Mouse (Mus musculus): Measurements from ENCODE around the gene Tab1. TPM values are rescaled to one million over a fixed set of nuclear protein-coding genes. Genes with fewer than 3 reads are reported as not detected.
"Not testable (repeated sequence)": the region's sequence is repeated elsewhere in the genome, so short reads cannot be mapped to it uniquely, and the experiment has no call there.

The Tab1 gene
- total RNA-seq, 2 experiments from 2014 or later, result 27.8 to 32.4 TPM

GRCm38 (mm10) chr15:80101503-80101902, 31.4 kb upstream of the Tab1 start:
- intact Hi-C loops (cut with DNase I), result no loop called here
- no peak for DNase-seq

GRCm38 (mm10) chr15:80102495-80102894, 30.4 kb upstream of the Tab1 start:
- DNase-seq, result no peak
- intact Hi-C loops (cut with DNase I), result no loop called here

- intact Hi-C loops (cut with DNase I), result no loop called here
- DNase-seq, result no peak
These were observed 27.2 kb upstream of the Tab1 start for GRCm38 (mm10) chr15:80105490-80106410.

- intact Hi-C loops (cut with DNase I), result no loop called here
- DNase-seq, result no peak
These were observed 25.8 kb upstream of the Tab1 start for GRCm38 (mm10) chr15:80107143-80107542.

GRCm38 (mm10) chr15:80107575-80107974, 25.4 kb upstream of the Tab1 start:
- no peak for DNase-seq
- intact Hi-C loops (cut with DNase I), result no loop called here

- intact Hi-C loops (cut with DNase I), result no loop called here
- DNase-seq, result no peak
These were observed 21.5 kb upstream of the Tab1 start for GRCm38 (mm10) chr15:80111436-80111835.

GRCm38 (mm10) chr15:80112499-80112898, 20.4 kb upstream of the Tab1 start:
- DNase-seq, result no peak
- intact Hi-C loops (cut with DNase I), result no loop called here

GRCm38 (mm10) chr15:80114414-80114813, 18.5 kb upstream of the Tab1 start:
- no peak for DNase-seq
- intact Hi-C loops (cut with DNase I), result no loop called here

- no peak for DNase-seq
- intact Hi-C loops (cut with DNase I), result no loop called here
These were observed 17.7 kb upstream of the Tab1 start for GRCm38 (mm10) chr15:80115256-80115655.

- no peak for DNase-seq
- intact Hi-C loops (cut with DNase I), result no loop called here
These were observed 16.8 kb upstream of the Tab1 start for GRCm38 (mm10) chr15:80115866-80116794.

- DNase-seq, result no peak
- intact Hi-C loops (cut with DNase I), result no loop called here
These were observed 15.8 kb upstream of the Tab1 start for GRCm38 (mm10) chr15:80117154-80117553.

- intact Hi-C loops (cut with DNase I), result no loop called here
- DNase-seq, result no peak
These were observed 13.9 kb upstream of the Tab1 start for GRCm38 (mm10) chr15:80119076-80119475.

- no peak for DNase-seq
These were observed 11.1 kb upstream of the Tab1 start for GRCm38 (mm10) chr15:80121721-80122325.

GRCm38 (mm10) chr15:80122431-80122830, 10.5 kb upstream of the Tab1 start:
- intact Hi-C loops (cut with DNase I), result not testable (repeated sequence)

More at GRCm38 (mm10) chr15:80121721-80122325, 11.1 kb upstream of the Tab1 start:
- intact Hi-C loops (cut with DNase I), result no loop called here

GRCm38 (mm10) chr15:80124651-80125050, 8.3 kb upstream of the Tab1 start:
- intact Hi-C loops (cut with DNase I), result no loop called here
- DNase-seq, result no peak

More at GRCm38 (mm10) chr15:80122431-80122830, 10.5 kb upstream of the Tab1 start:
- not testable (repeated sequence) for DNase-seq

- no peak for DNase-seq
- intact Hi-C loops (cut with DNase I), result no loop called here
These were observed 5.7 kb upstream of the Tab1 start for GRCm38 (mm10) chr15:80127191-80127590.

GRCm38 (mm10) chr15:80129982-80130381, 2.9 kb upstream of the Tab1 start:
- intact Hi-C loops (cut with DNase I), result loop anchor here (5.0 kb wide), 2 partner anchors 38 to 97 kb away; partner anchors contain the start of genes Rpl3 and Syngr1
- no peak for DNase-seq

GRCm38 (mm10) chr15:80130689-80131088, 2.2 kb upstream of the Tab1 start:
- no peak for DNase-seq
- intact Hi-C loops (cut with DNase I), result loop anchor here (5.0 kb wide), 2 partner anchors 38 to 97 kb away; partner anchors contain the start of genes Rpl3 and Syngr1

- no peak for DNase-seq
- intact Hi-C loops (cut with DNase I), result loop anchor here (5.0 kb wide), 2 partner anchors 39 to 96 kb away; partner anchors contain the start of genes Rpl3 and Syngr1
These were observed 1.5 kb upstream of the Tab1 start for GRCm38 (mm10) chr15:80131421-80131820.

- no peak for DNase-seq
- intact Hi-C loops (cut with DNase I), result loop anchor here (5.0 kb wide), 2 partner anchors 40 to 95 kb away; partner anchors contain the start of genes Rpl3 and Syngr1
These were observed 475 bp upstream of the Tab1 start for GRCm38 (mm10) chr15:80132452-80132851.
